Mouse (Mus musculus): Measurements from ENCODE around the gene Gse1. TPM values are rescaled to one million over a fixed set of nuclear protein-coding genes. Genes with fewer than 3 reads are reported as not detected.

The Gse1 gene
- polyA plus RNA-seq, 1 experiment from 2014 or later = 25.3 TPM

- Histone ChIP-seq H3K27ac (ENCODE audit: low read depth, low read length) (peak overlapping the region; percentile 100), H3K9me3 (ENCODE audit: control insufficient read depth, low read length) (no peaks in the 10 kb centered on the region), H3K4me2 (peak overlapping the region; percentile 98), H3K9ac (ENCODE audit: low read depth, low read length) (peak overlapping the region; percentile 95), H3K27me3 (replicated peaks; ENCODE audit: control insufficient read depth, insufficient read depth, low read length) (no peaks in the 10 kb centered on the region), H3K36me3 (ENCODE audit: control insufficient read depth, insufficient read depth, low read length) (no peaks in the 10 kb centered on the region), H3K4me1 (replicated peaks; ENCODE audit: control insufficient read depth, insufficient read depth, low read length) (peaks cover 68% of the 10 kb centered on the region), H3K4me3 (ENCODE audit: low read depth, low read length) (peak overlapping the region; percentile 98)
- DNase-seq (ENCODE audit: low spot score) (no peak), ATAC-seq (replicated peaks; ENCODE audit: low FRiP score) (no peak)
- under 1% methylated on average over 24 of the region's 25 CpGs for WGBS
Observed at GRCm38 (mm10) chr8:120488636-120489131, 260.4 kb downstream of the Gse1 start.

GRCm38 (mm10) chr8:120489142-120489754 lies 261.0 kb downstream of the Gse1 start:
- ATAC-seq (replicated peaks; ENCODE audit: low FRiP score) (no peak), DNase-seq (ENCODE audit: low spot score) (no peak)
- under 1% methylated on average over 71 of the region's 73 CpGs for WGBS
- peak overlapping the region; percentile 98 for H3K4me3 ChIP-seq (ENCODE audit: low read depth, low read length)
- peak overlapping the region; percentile 95 for H3K9ac ChIP-seq (ENCODE audit: low read depth, low read length)
- no peaks in the 10 kb centered on the region for H3K27me3 ChIP-seq (replicated peaks; ENCODE audit: control insufficient read depth, insufficient read depth, low read length)
- peak overlapping the region; percentile 98 for H3K4me2 ChIP-seq
- H3K27ac ChIP-seq (ENCODE audit: low read depth, low read length) = peak overlapping the region; percentile 100
- H3K4me1 ChIP-seq (replicated peaks; ENCODE audit: control insufficient read depth, insufficient read depth, low read length) = peaks cover 68% of the 10 kb centered on the region
- no peaks in the 10 kb centered on the region for H3K36me3 ChIP-seq (ENCODE audit: control insufficient read depth, insufficient read depth, low read length)
- H3K9me3 ChIP-seq (ENCODE audit: control insufficient read depth, low read length) = no peaks in the 10 kb centered on the region

GRCm38 (mm10) chr8:120489771-120490281 lies 261.6 kb downstream of the Gse1 start:
- Histone ChIP-seq H3K4me3 (ENCODE audit: low read depth, low read length) (peak overlapping the region; percentile 98), H3K4me2 (peak overlapping the region; percentile 98), H3K4me1 (replicated peaks; ENCODE audit: control insufficient read depth, insufficient read depth, low read length) (peaks cover 68% of the 10 kb centered on the region), H3K9me3 (ENCODE audit: control insufficient read depth, low read length) (no peaks in the 10 kb centered on the region), H3K27me3 (replicated peaks; ENCODE audit: control insufficient read depth, insufficient read depth, low read length) (no peaks in the 10 kb centered on the region), H3K27ac (ENCODE audit: low read depth, low read length) (peak overlapping the region; percentile 100), H3K9ac (ENCODE audit: low read depth, low read length) (peak overlapping the region; percentile 95), H3K36me3 (ENCODE audit: control insufficient read depth, insufficient read depth, low read length) (no peaks in the 10 kb centered on the region)
- 2% methylated on average over 15 of the region's 15 CpGs for WGBS
- no peak for DNase-seq (ENCODE audit: low spot score)
- no peak for ATAC-seq (replicated peaks; ENCODE audit: low FRiP score)

- no peaks in the 10 kb centered on the region for H3K27me3 ChIP-seq (replicated peaks; ENCODE audit: control insufficient read depth, insufficient read depth, low read length)
- WGBS = 8% methylated on average over 12 of the region's 12 CpGs
- H3K4me3 ChIP-seq (ENCODE audit: low read depth, low read length) = peak overlapping the region; percentile 98
- ATAC-seq (replicated peaks; ENCODE audit: low FRiP score) (no peak), DNase-seq (ENCODE audit: low spot score) (no peak)
- H3K36me3 ChIP-seq (ENCODE audit: control insufficient read depth, insufficient read depth, low read length) = no peaks in the 10 kb centered on the region
- H3K4me1 ChIP-seq (replicated peaks; ENCODE audit: control insufficient read depth, insufficient read depth, low read length) = peaks cover 68% of the 10 kb centered on the region
- H3K4me2 ChIP-seq = peak overlapping the region; percentile 98
- no peaks in the 10 kb centered on the region for H3K9me3 ChIP-seq (ENCODE audit: control insufficient read depth, low read length)
- H3K9ac ChIP-seq (ENCODE audit: low read depth, low read length) = peak overlapping the region; percentile 95
- peak overlapping the region; percentile 100 for H3K27ac ChIP-seq (ENCODE audit: low read depth, low read length)
Observed at GRCm38 (mm10) chr8:120490354-120491141, 262.3 kb downstream of the Gse1 start.

- Histone ChIP-seq H3K4me3 (ENCODE audit: low read depth, low read length) (peak overlapping the region; percentile 98), H3K36me3 (ENCODE audit: control insufficient read depth, insufficient read depth, low read length) (no peaks in the 10 kb centered on the region), H3K4me1 (replicated peaks; ENCODE audit: control insufficient read depth, insufficient read depth, low read length) (peaks cover 65% of the 10 kb centered on the region), H3K27ac (ENCODE audit: low read depth, low read length) (peak overlapping the region; percentile 34; the same call in 1 of the 2 replicates), H3K4me2 (peak overlapping the region; percentile 98), H3K9me3 (ENCODE audit: control insufficient read depth, low read length) (no peaks in the 10 kb centered on the region), H3K9ac (ENCODE audit: low read depth, low read length) (peak overlapping the region; percentile 95), H3K27me3 (replicated peaks; ENCODE audit: control insufficient read depth, insufficient read depth, low read length) (no peaks in the 10 kb centered on the region)
- DNase-seq (ENCODE audit: low spot score) (no peak), ATAC-seq (replicated peaks; ENCODE audit: low FRiP score) (no peak)
- WGBS = 47% methylated on average over 5 of the region's 5 CpGs
Observed at GRCm38 (mm10) chr8:120491166-120491793, 263.0 kb downstream of the Gse1 start.

- H3K36me3 ChIP-seq (ENCODE audit: control insufficient read depth, insufficient read depth, low read length) = no peaks in the 10 kb centered on the region
- ATAC-seq (replicated peaks; ENCODE audit: low FRiP score) (no peak), DNase-seq (ENCODE audit: low spot score) (no peak)
- H3K27ac ChIP-seq (ENCODE audit: low read depth, low read length) = 0 out of 2 replicates have a peak overlapping the region, but pooled peaks have one; percentile 47
- peak overlapping the region; percentile 1; the same call in 1 of the 2 replicates for H3K9ac ChIP-seq (ENCODE audit: low read depth, low read length)
- no peaks in the 10 kb centered on the region for H3K27me3 ChIP-seq (replicated peaks; ENCODE audit: control insufficient read depth, insufficient read depth, low read length)
- WGBS = 38% methylated on average over 14 of the region's 14 CpGs
- H3K4me1 ChIP-seq (replicated peaks; ENCODE audit: control insufficient read depth, insufficient read depth, low read length) = peaks cover 71% of the 10 kb centered on the region
- H3K4me3 ChIP-seq (ENCODE audit: low read depth, low read length) = peak overlapping the region; percentile 98
- H3K4me2 ChIP-seq = peak overlapping the region; percentile 98
- no peaks in the 10 kb centered on the region for H3K9me3 ChIP-seq (ENCODE audit: control insufficient read depth, low read length)
Observed at GRCm38 (mm10) chr8:120492193-120492880, 264.1 kb downstream of the Gse1 start.

GRCm38 (mm10) chr8:120492881-120493220 lies 264.6 kb downstream of the Gse1 start:
- Histone ChIP-seq H3K9ac (ENCODE audit: low read depth, low read length) (peak overlapping the region; percentile 32; the same call in 1 of the 2 replicates), H3K9me3 (ENCODE audit: control insufficient read depth, low read length) (no peaks in the 10 kb centered on the region), H3K4me1 (replicated peaks; ENCODE audit: control insufficient read depth, insufficient read depth, low read length) (peaks cover 76% of the 10 kb centered on the region), H3K36me3 (ENCODE audit: control insufficient read depth, insufficient read depth, low read length) (no peaks in the 10 kb centered on the region), H3K27me3 (replicated peaks; ENCODE audit: control insufficient read depth, insufficient read depth, low read length) (no peaks in the 10 kb centered on the region), H3K4me3 (ENCODE audit: low read depth, low read length) (peak overlapping the region; percentile 98), H3K27ac (ENCODE audit: low read depth, low read length) (peak overlapping the region; percentile 47; the same call in 1 of the 2 replicates), H3K4me2 (peak overlapping the region; percentile 98)
- DNase-seq (ENCODE audit: low spot score) (no peak), ATAC-seq (replicated peaks; ENCODE audit: low FRiP score) (no peak)
- 26% methylated on average over 4 of the region's 4 CpGs for WGBS

Measured in liver, embryonic 11.5 days (tissue).